Mouse (Mus musculus) spleen, adult 2 months (tissue): ENCODE measurements at regions not wholly inside any gene's neighbourhood (a gene's known extent, or its start where the extent isn't known, plus 50 kb on each side); places are given as distances from the start of the nearest gene placed in this dataset.

Experiments used
- DNase-seq, 2 experiments: peaks; one replicate each; pipeline versions ENCODE4 v3.0.0 to v3.0.0-alpha.2; 2012 to 2021; ENCODE audit warnings: low spot score in 2 of 2, low read depth in 1 of 2
- H3K27ac ChIP-seq: fragments of 200-500 bp; 2 replicates; pipeline ENCODE4 v1.5.1; 2012; ENCODE audit warnings: low read length, inconsistent platforms; ENCODE audit not compliant: insufficient read depth
- H3K27me3 ChIP-seq: fragments of 200-500 bp; 2 replicates; pipeline ENCODE4 v1.6.1; 2012; ENCODE audit warnings: mild to moderate bottlenecking, moderate library complexity, low read length, inconsistent platforms; ENCODE audit not compliant: control insufficient read depth, insufficient read depth
- H3K36me3 ChIP-seq: fragments of 200-500 bp; 2 replicates; pipeline ENCODE4 v1.6.1; 2012; ENCODE audit warnings: mild to moderate bottlenecking, low read length, inconsistent platforms; ENCODE audit not compliant: control insufficient read depth, insufficient read depth
- H3K4me1 ChIP-seq: fragments of 200-500 bp; 2 replicates; pipeline ENCODE4 v1.6.1; 2011; ENCODE audit warnings: inconsistent platforms; ENCODE audit not compliant: control insufficient read depth, insufficient read depth, insufficient read length
- H3K4me3 ChIP-seq: fragments of 200-500 bp; 2 replicates; pipeline ENCODE4 v1.5.1; 2011; ENCODE audit warnings: mild to moderate bottlenecking, inconsistent platforms; ENCODE audit not compliant: insufficient read depth, insufficient read length; ENCODE audit errors: extremely low read depth
- CTCF ChIP-seq: fragments of 200-500 bp; IDR thresholded peaks from 2 replicates; pipeline ENCODE4 v1.5.1; 2011; ENCODE audit warnings: mild to moderate bottlenecking, inconsistent platforms; ENCODE audit not compliant: insufficient read depth, insufficient read length, insufficient replicate concordance; ENCODE audit errors: extremely low read depth
- POLR2A ChIP-seq: fragments of 200-500 bp; IDR thresholded peaks from 2 replicates; pipeline ENCODE4 v1.6.1; 2011; ENCODE audit warnings: low read depth, low read length, inconsistent platforms
- WGBS: fragments of 180-500 bp; shearing (Covaris S2); methylation state at CpG from one replicate; pipeline ENCODE4 v1.1.7; 2018; 5-methylcytosine and 5-hydroxymethylcytosine counted together

- Histone ChIP-seq H3K27ac (no peak overlapping the region), H3K4me3 (no peak overlapping the region), H3K27me3 (no peaks in the 10 kb centered on the region), H3K4me1 (no peaks in the 10 kb centered on the region), H3K36me3 (no peaks in the 10 kb centered on the region)
- no peak for DNase-seq
- TF ChIP-seq POLR2A (no peak), CTCF (no peak)
- WGBS = 75% methylated on average over 15 of the region's 15 CpGs
Observed at GRCm38 (mm10) chr6:50032894-50033595, 77.0 kb upstream of the Mpp6 start.

GRCm38 (mm10) chr6:50037614-50038013, 72.4 kb upstream of the Mpp6 start:
- DNase-seq = no peak
- no peak overlapping the region for H3K4me3 ChIP-seq
- no peaks in the 10 kb centered on the region for H3K36me3 ChIP-seq
- TF ChIP-seq CTCF (no peak), POLR2A (no peak)
- no peak overlapping the region for H3K27ac ChIP-seq
- no peaks in the 10 kb centered on the region for H3K27me3 ChIP-seq
- no peaks in the 10 kb centered on the region for H3K4me1 ChIP-seq
- WGBS = 8% methylated on average over 4 of the region's 4 CpGs

GRCm38 (mm10) chr6:50038369-50038768, 71.7 kb upstream of the Mpp6 start:
- Histone ChIP-seq H3K27me3 (no peaks in the 10 kb centered on the region), H3K27ac (no peak overlapping the region), H3K36me3 (no peaks in the 10 kb centered on the region), H3K4me3 (no peak overlapping the region), H3K4me1 (no peaks in the 10 kb centered on the region)
- TF ChIP-seq CTCF (no peak), POLR2A (no peak)
- DNase-seq = no peak
- 63% methylated on average over 3 of the region's 3 CpGs for WGBS

- no peak overlapping the region for H3K27ac ChIP-seq
- no peaks in the 10 kb centered on the region for H3K27me3 ChIP-seq
Observed at GRCm38 (mm10) chr6:50041044-50041443, 69.0 kb upstream of the Mpp6 start.

GRCm38 (mm10) chr6:50042127-50042526, 67.9 kb upstream of the Mpp6 start:
- no peaks in the 10 kb centered on the region for H3K27me3 ChIP-seq
- H3K27ac ChIP-seq = no peak overlapping the region
- TF ChIP-seq POLR2A (no peak), CTCF (no peak)
- H3K4me1 ChIP-seq = no peaks in the 10 kb centered on the region
- WGBS = 56% methylated on average over 3 of the region's 3 CpGs
- H3K4me3 ChIP-seq = no peak overlapping the region
- no peaks in the 10 kb centered on the region for H3K36me3 ChIP-seq
- no peak for DNase-seq

More at GRCm38 (mm10) chr6:50041044-50041443, 69.0 kb upstream of the Mpp6 start:
- no peak for DNase-seq
- TF ChIP-seq CTCF = no peak
- no peak for TF ChIP-seq POLR2A
- H3K36me3 ChIP-seq = no peaks in the 10 kb centered on the region
- WGBS = 90% methylated on average over 10 of the region's 10 CpGs
- no peaks in the 10 kb centered on the region for H3K4me1 ChIP-seq
- no peak overlapping the region for H3K4me3 ChIP-seq

GRCm38 (mm10) chr6:50044165-50044564, 65.9 kb upstream of the Mpp6 start:
- Histone ChIP-seq H3K27ac (no peak overlapping the region), H3K4me1 (no peaks in the 10 kb centered on the region), H3K4me3 (no peak overlapping the region), H3K36me3 (no peaks in the 10 kb centered on the region), H3K27me3 (no peaks in the 10 kb centered on the region)
- TF ChIP-seq POLR2A = no peak
- no peak for TF ChIP-seq CTCF
- WGBS = 50% methylated on average over 1 of the region's 1 CpGs
- DNase-seq = no peak

GRCm38 (mm10) chr6:50046721-50047120, 63.3 kb upstream of the Mpp6 start:
- Histone ChIP-seq H3K36me3 (no peaks in the 10 kb centered on the region), H3K27ac (no peak overlapping the region), H3K4me1 (no peaks in the 10 kb centered on the region), H3K4me3 (no peak overlapping the region), H3K27me3 (no peaks in the 10 kb centered on the region)
- DNase-seq = no peak
- TF ChIP-seq POLR2A = no peak
- TF ChIP-seq CTCF = no peak
- WGBS = 79% methylated on average over 5 of the region's 5 CpGs
